Mouse (Mus musculus) macrophage (primary cell): Measurements from ENCODE around the gene Clec2d. TPM values are rescaled to one million over a fixed set of nuclear protein-coding genes. Genes with fewer than 3 reads are reported as not detected.
"Not testable (repeated sequence)": the region's sequence is repeated elsewhere in the genome, so short reads cannot be mapped to it uniquely, and the experiment has no call there.

Experiments used
- H3K27ac ChIP-seq: fragments of 350-480 bp; formaldehyde crosslinking; 2 replicates; pipeline ENCODE4 v1.9.0; 2021
- H3K36me3 ChIP-seq: fragments of 350-480 bp; formaldehyde crosslinking; 2 replicates; pipeline ENCODE4 v1.9.0; 2021; ENCODE audit errors: inconsistent target
- H3K4me3 ChIP-seq: fragments of 350-480 bp; formaldehyde crosslinking; 2 replicates; pipeline ENCODE4 v1.9.0; 2021; ENCODE audit errors: inconsistent target
- H3K79me2 ChIP-seq: fragments of 350-480 bp; formaldehyde crosslinking; 2 replicates; pipeline ENCODE4 v1.9.0; 2021; ENCODE audit errors: inconsistent target
- WGBS: methylation state at CpG from one replicate; pipeline ENCODE4 v1.1.7; 2026; ENCODE audit warnings: inconsistent platforms; ENCODE audit not compliant: missing documents; 5-methylcytosine and 5-hydroxymethylcytosine counted together
- polyA plus RNA-seq: library from polyadenylated mRNA; stranded (reverse); fragments of 250-400 nt; gene quantifications from 3 replicates; pipeline ENCODE4 v1.2.4, GENCODE M21; 2018; ENCODE audit warnings: inconsistent platforms

Gene Clec2d
- polyA plus RNA-seq, 1 experiment from 2014 or later = 120 TPM

DNA sequence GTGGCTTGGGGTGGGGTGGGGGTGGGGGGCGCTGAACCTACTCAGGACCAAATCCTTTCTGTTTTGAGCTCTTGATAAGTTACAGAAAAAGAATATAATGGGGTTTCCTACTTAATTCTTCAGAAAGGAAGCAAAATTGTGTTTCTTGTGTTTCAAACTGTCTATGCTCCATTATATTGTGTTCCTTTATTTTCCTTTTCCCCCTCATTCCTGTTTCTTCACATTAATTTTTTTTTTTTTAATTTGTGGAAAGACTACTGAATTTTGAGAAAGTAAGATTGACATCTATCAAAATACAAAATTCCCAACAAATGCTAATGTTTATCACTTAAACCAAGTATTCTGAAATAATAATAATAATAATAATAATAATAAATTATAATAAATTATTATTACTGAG, 834 bp downstream of the Clec2d start:
- Histone ChIP-seq H3K4me3 (peak overlapping the region; percentile 71), H3K79me2 (peaks cover 50% of the 10 kb centered on the region), H3K27ac (peak overlapping the region; percentile 99), H3K36me3 (peaks cover 14% of the 10 kb centered on the region; the same call in 1 of the 2 replicates)
- 0% methylated on average over 1 of the region's 1 CpGs for WGBS

DNA sequence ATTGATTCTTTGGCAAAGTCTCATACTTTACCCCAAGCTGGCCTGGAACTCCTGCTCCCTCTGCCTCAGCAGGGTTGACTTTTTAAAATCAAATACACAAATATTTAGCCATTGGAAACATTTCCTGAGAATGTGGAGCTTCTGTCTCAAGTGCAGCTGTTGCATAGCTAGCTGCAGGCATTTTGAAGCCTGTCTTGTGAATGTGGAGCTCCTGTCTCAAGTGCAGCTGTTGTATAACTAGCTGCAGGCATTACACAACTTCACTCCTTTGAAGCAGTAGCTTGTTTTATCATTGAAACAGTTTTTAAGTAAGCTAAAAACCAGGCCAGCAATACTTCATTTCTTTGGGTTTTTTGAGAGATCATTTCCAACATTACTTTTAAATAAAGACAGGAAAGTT, 1.3 kb downstream of the Clec2d start:
- H3K36me3 ChIP-seq = peaks cover 18% of the 10 kb centered on the region; the same call in 1 of the 2 replicates
- peak overlapping the region; percentile 99 for H3K27ac ChIP-seq
- peaks cover 50% of the 10 kb centered on the region for H3K79me2 ChIP-seq
- peak overlapping the region; percentile 71 for H3K4me3 ChIP-seq

DNA sequence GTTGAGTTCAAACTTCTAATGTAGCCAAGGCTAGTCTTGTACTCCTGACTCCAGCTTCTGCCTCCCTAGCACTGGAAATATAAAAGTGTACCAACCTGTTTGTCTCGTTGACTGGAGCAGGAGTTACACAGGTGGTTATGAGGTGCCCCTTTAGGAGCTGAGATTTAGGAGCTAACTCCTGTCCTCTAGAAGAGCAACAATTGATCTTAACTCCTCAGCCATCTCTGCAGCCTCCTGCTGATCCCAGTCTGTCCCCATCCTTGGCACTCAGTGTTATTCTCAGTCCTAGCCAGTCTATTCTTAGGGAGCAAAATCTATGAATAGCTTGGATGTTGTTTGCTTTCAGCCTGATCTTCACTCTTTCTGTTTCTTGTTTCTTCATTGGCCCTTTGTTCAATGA, 2.1 kb downstream of the Clec2d start:
- 0% methylated on average over 1 of the region's 1 CpGs for WGBS
- peak overlapping the region; percentile 99 for H3K27ac ChIP-seq
- H3K4me3 ChIP-seq = peak overlapping the region; percentile 71
- peaks cover 50% of the 10 kb centered on the region for H3K79me2 ChIP-seq
- H3K36me3 ChIP-seq = peaks cover 18% of the 10 kb centered on the region; the same call in 1 of the 2 replicates

DNA sequence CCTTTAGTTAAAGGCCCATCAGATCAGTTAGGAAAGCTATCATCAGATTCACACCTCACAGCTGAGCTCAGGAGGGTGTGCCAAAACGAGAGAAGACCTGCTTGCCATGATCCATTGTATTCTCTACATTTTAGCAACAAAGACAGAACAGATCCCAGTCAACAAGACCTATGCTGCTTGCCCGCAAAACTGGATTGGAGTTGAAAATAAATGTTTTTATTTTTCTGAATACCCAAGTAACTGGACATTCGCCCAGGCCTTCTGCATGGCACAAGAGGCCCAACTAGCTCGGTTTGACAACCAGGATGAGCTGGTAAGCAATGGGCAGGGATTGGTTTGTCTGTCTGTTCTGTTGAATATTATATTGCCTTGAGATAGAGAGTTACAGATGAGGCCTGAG, 3.6 kb downstream of the Clec2d start:
- Histone ChIP-seq H3K4me3 (peak overlapping the region; percentile 71), H3K36me3 (peaks cover 18% of the 10 kb centered on the region; the same call in 1 of the 2 replicates), H3K27ac (peak overlapping the region; percentile 99), H3K79me2 (peaks cover 50% of the 10 kb centered on the region)
- 55% methylated on average over 3 of the region's 4 CpGs for WGBS

DNA sequence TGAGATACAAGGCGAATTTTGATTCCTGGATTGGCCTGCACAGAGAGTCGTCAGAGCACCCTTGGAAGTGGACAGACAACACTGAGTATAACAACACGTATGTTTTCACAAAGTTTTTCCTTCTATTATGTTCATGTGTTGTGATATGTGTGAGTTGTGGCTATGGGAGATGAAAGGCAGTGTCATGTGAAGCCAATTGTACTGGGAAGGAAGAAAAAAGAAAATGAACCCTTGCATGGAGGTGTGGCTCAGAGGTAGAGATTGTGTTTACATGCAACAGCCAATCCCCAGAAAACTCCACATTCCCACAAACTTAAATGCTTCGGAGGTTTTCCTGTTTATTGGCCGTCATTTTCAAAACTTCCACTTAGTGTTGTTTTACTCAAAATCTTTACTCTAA, 4.4 kb downstream of the Clec2d start:
- 62% methylated on average over 5 of the region's 5 CpGs for WGBS
- peaks cover 18% of the 10 kb centered on the region; the same call in 1 of the 2 replicates for H3K36me3 ChIP-seq
- peak overlapping the region; percentile 99 for H3K27ac ChIP-seq
- peak overlapping the region; percentile 71 for H3K4me3 ChIP-seq
- peaks cover 50% of the 10 kb centered on the region for H3K79me2 ChIP-seq

DNA sequence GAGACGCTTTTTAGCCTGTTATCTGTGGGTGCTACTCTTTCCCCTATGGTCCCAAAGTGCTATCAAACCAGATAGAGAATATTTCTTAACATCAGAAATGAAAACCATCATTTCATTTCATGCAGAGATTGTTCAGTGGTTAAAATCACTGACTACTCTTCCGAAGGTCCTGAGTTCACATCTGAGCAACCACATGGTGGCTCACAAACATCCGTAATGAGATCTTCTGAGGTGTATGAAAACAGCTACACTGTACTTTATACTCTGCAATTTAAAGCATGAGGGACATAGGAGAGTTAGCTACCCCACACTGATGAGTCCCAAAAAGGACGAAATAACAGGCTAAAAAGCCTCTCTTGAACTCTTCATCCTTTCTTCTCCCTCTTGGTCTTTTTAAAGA, 5.6 kb downstream of the Clec2d start:
- 77% methylated on average over 4 of the region's 4 CpGs for WGBS
- no peak overlapping the region for H3K4me3 ChIP-seq
- peaks cover 44% of the 10 kb centered on the region for H3K79me2 ChIP-seq
- peak overlapping the region; percentile 99 for H3K27ac ChIP-seq
- H3K36me3 ChIP-seq = peaks cover 18% of the 10 kb centered on the region; the same call in 1 of the 2 replicates

DNA sequence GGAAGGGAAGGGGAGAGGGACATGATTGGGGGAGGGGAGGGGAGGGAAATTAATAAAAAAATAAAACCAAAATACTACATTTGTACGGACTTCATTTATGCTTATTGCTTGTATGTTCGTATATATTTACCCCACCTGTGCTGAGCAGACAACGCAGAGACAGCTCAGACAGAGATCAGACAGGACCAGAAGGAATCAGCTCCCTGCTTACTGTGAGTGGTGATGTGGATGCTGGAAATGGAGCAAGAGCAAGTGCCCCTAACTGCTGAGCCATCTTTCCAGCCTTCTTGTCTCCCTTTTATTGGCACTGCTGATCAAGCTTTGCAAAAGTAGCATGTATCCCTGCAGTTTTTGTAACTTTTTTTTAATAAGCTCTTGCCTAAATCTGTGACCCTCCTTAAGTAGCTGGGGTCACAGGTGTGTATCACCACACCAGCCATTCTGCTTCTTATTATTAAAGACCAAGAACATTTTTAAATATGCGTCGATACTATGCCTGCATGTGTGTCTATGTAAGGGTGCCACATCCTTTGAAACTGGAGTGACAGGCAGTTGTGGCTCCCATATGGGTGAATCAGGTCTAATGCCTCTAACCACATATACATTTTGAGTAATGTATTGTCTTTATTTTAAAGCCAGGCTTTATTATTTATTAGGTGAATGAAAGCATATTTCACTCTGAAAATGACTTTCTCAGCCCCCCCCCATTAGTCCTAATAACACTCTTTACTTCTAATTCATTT, 6.2 kb downstream of the Clec2d start:
- no peak overlapping the region for H3K4me3 ChIP-seq
- 87% methylated on average over 5 of the region's 5 CpGs for WGBS
- peak overlapping the region; percentile 99 for H3K27ac ChIP-seq

DNA sequence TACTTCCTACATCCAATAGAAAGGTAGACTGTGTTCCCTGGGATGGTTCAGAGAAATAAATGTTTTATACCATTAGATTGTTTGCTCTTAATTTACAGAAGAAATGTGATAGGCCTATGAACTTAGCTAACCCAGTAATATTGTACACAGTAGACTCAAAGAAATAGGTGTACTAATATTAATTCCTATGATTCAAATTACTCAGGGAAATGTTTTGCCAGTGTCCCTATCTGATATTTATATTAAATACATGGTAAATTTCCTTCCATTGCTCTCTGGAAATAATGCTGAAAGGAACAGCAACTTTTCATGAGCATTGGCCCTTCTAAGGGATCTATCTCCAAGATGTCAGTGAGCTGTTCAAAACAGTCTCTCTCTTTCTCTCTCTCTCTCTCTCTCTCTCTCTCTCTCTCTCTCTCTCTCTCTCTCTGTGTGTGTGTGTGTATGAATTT, 6.8 kb downstream of the Clec2d start:
- peaks cover 32% of the 10 kb centered on the region for H3K79me2 ChIP-seq
- no peak overlapping the region for H3K4me3 ChIP-seq
- peaks cover 18% of the 10 kb centered on the region; the same call in 1 of the 2 replicates for H3K36me3 ChIP-seq
- H3K27ac ChIP-seq = peak overlapping the region; percentile 99

More for the DNA sequence above, 6.2 kb downstream of the Clec2d start:
- peaks cover 38% of the 10 kb centered on the region for H3K79me2 ChIP-seq
- H3K36me3 ChIP-seq = peaks cover 18% of the 10 kb centered on the region; the same call in 1 of the 2 replicates

DNA sequence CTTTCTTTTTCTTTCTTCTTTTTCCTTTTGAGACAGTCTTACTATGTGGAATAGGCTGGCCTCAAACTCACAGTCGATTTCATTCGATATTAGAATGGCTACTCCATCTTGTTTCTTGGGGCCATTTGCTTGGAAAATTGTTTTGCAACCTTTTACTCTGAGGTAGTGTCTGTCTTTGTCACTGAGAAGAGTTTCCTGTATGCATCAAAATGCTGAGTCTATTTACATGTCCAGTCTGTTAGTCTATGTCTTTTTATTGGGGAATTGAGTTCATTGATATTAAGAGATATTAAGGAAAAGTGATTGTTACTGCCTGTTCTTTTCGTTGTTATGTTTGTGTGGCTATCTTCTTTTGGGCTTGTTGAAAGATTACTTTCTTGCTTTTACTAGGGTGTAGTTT, 7.4 kb downstream of the Clec2d start:
- Histone ChIP-seq H3K79me2 (peaks cover 26% of the 10 kb centered on the region), H3K27ac (0 out of 2 replicates have a peak overlapping the region, but pooled peaks have one; percentile 5), H3K36me3 (peaks cover 18% of the 10 kb centered on the region; the same call in 1 of the 2 replicates)
- 97% methylated on average over 3 of the region's 3 CpGs for WGBS
- H3K4me3 ChIP-seq = not testable (repeated sequence)

DNA sequence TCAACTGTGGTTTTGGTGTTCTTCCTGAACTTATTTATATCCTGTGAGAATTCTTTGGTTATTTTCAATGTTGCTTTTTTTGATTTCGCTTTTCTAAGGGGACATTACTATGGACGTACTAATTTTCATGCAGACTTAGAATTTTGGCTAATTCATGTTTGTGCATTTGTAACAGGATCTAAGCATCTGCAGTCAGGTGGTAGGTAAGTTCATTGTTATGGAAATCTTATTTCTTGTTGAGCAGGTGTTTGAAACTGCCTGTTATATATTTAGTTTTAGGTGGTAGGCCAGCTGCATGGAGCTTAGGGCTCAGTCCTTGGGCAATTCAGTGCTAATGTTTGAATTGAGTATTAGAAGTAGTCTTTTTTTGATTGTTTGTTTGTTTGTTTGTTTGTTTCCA, 13.0 kb downstream of the Clec2d start:
- WGBS = 79% methylated on average over 2 of the region's 2 CpGs
- H3K27ac ChIP-seq = no peak overlapping the region
- no peaks in the 10 kb centered on the region for H3K79me2 ChIP-seq
- H3K4me3 ChIP-seq = no peak overlapping the region
- H3K36me3 ChIP-seq = no peaks in the 10 kb centered on the region

DNA sequence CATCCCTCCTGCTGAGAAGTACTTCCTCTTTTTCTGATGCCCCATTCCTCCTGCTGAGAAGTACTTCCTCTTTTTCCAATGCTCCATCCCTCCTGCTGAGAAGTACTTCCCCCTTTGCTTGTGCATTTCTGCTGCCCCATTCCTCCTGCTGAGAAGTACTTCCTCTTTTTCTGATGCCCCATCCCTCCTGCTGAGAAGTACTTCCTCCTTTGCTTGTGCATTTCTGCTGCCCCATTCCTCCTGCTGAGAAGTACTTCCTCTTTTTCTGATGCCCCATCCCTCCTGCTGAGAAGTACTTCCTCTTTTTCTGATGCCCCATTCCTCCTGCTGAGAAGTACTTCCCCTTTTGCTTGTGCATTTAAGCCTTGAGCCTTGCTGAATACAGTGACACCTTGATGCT, 19.7 kb downstream of the Clec2d start:
- H3K27ac ChIP-seq, H3K79me2 ChIP-seq, H3K4me3 ChIP-seq, H3K36me3 ChIP-seq: not testable (repeated sequence)

DNA sequence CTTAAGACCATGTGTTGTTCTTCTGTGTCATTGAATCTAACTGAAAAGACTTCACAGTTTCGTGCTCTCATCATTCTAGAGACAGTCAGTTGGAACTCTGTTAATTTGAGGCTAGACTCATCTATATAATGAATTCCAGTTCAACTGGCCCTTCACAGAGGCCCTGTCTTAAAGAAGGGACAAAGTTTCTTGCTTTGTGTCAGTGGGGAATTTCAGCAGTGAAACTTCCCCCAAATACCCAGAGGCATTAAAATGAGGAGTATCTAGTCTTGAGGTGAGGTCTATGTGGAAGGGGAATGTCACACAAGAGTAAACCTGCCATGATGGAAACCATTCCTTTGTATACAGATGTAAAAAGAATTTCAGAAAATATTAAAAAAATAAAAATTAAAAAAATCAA, 21.9 kb downstream of the Clec2d start:
- 90% methylated on average over 1 of the region's 1 CpGs for WGBS
- H3K79me2 ChIP-seq = no peaks in the 10 kb centered on the region
- H3K27ac ChIP-seq = no peak overlapping the region
- no peak overlapping the region for H3K4me3 ChIP-seq
- H3K36me3 ChIP-seq = no peaks in the 10 kb centered on the region

DNA sequence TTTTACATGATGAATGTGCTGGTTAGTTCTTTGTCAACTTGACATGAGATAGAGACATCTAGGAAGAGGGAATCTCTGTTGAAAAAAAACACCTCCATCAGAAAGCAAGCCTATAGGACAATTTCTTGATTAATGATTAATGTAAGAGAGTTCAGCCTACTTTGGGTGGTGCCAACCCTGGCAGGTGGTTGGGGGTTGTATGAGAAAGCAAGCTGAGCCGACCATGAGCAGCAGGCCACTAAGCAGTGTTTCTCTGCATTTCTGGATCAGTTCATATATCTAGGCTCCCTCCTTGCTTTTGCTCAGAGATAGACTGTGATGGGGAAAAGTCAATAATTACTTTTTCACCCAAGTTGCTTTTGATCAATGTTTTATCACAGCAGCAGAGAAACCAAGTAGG, 23.9 kb downstream of the Clec2d start:
- Histone ChIP-seq H3K79me2 (no peaks in the 10 kb centered on the region), H3K36me3 (no peaks in the 10 kb centered on the region), H3K27ac (no peak overlapping the region), H3K4me3 (no peak overlapping the region)
- WGBS = 100% methylated on average over 1 of the region's 1 CpGs

DNA sequence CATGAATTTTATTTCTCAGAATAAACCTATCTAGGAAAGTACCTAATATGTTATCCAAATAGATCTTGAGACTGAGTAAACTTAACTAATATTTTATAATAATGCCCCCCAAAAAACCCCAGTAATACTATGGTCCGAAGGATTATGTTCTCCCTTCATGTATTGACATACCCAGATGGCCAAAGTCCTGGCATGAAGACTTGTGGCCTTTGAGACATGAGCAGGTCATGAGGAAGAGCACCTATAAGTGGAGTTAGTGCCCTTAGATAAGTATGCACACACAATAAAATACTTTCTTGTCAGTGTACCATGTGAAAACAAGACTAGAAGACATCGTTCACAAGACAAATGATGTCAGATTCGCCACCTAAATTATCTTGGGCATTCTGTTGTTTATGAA, 24.4 kb downstream of the Clec2d start:
- H3K4me3 ChIP-seq = no peak overlapping the region
- H3K79me2 ChIP-seq = no peaks in the 10 kb centered on the region
- H3K27ac ChIP-seq = no peak overlapping the region
- 97% methylated on average over 3 of the region's 3 CpGs for WGBS
- H3K36me3 ChIP-seq = no peaks in the 10 kb centered on the region

DNA sequence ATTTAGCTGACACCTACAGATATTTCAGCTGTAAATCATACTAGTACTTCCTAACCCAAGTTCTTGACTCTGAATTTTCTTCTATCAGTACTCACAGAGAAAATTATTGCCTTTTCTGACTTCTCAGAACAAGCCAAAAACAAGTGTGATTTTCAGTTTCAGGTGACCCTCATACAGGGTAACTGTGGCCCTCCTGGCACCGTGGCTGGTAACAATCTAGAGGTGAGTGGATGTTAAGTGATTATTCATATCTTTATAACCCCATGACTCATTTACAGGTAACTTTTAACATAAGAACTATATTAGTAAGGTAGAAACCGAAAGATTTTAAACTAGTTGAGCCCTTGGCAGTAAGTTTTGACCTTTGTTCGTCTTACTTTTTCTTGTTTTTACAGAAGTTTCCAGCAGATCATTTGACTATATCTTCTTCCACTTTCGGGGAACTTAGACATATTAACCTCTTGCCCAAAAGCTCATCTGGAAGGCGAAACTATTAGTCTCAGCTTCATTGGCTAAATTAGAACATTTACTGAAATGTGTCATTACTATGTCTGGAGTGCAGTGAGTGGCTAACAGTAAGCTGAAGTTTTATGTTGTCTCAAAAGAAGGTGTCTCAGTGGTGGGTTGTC, 28.6 kb downstream of the Clec2d start:
- 91% methylated on average over 5 of the region's 5 CpGs for WGBS
- H3K79me2 ChIP-seq = no peaks in the 10 kb centered on the region
- no peaks in the 10 kb centered on the region for H3K36me3 ChIP-seq
- no peak overlapping the region for H3K4me3 ChIP-seq
- no peak overlapping the region for H3K27ac ChIP-seq
